Mouse (Mus musculus) kidney, postnatal 0 days (tissue): ENCODE measurements around the gene Zfhx3. TPM values are rescaled to one million over a fixed set of nuclear protein-coding genes. Genes with fewer than 3 reads are reported as not detected.
A peak's percentile ranks its signal among the peaks of the same experiment; 100 is the strongest.

ENCODE experiments used
- ATAC-seq: fragments of 200-750 bp; cut with Nextera tagmentation; replicated peaks from 2 replicates; pipeline ENCODE4 v1.8.0; 2017; ENCODE audit warnings: low read depth, moderate number of reproducible peaks, moderate TSS enrichment, moderate library complexity; ENCODE audit not compliant: low FRiP score
- DNase-seq: peaks from one replicate; pipeline ENCODE4 v3.0.0-alpha.2; 2016; ENCODE audit warnings: low spot score
- H3K27ac ChIP-seq: fragments of 300-500 bp; sonication (generic); 2 replicates; pipeline ENCODE4 v1.5.1; 2014; ENCODE audit warnings: mild to moderate bottlenecking
- H3K27me3 ChIP-seq: fragments of 300-500 bp; sonication (generic); 2 replicates; pipeline ENCODE4 v1.6.1; 2014; ENCODE audit warnings: low read length, mixed read lengths; ENCODE audit not compliant: insufficient read depth
- H3K36me3 ChIP-seq: fragments of 300-500 bp; sonication (generic); 2 replicates; pipeline ENCODE4 v1.6.1; 2014; ENCODE audit warnings: low read length, mixed read lengths; ENCODE audit not compliant: insufficient read depth
- H3K4me1 ChIP-seq: fragments of 300-500 bp; sonication (generic); replicated peaks from 2 replicates; pipeline ENCODE4 v1.6.1; 2014; ENCODE audit warnings: antibody characterized with exemption, low read length, mixed read lengths; ENCODE audit not compliant: insufficient read depth
- H3K4me2 ChIP-seq: fragments of 300-500 bp; sonication (generic); 2 replicates; pipeline ENCODE4 v1.6.1; 2014; ENCODE audit warnings: mild to moderate bottlenecking, low read length, moderate library complexity, mixed read lengths
- H3K4me3 ChIP-seq: fragments of 300-500 bp; sonication (generic); replicated peaks from 2 replicates; pipeline ENCODE4 v1.5.1; 2014; ENCODE audit warnings: low read depth, low read length
- H3K9ac ChIP-seq: fragments of 300-500 bp; sonication (generic); 2 replicates; pipeline ENCODE4 v1.6.1; 2014; ENCODE audit warnings: low read depth, low read length
- H3K9me3 ChIP-seq: fragments of 300-500 bp; sonication (generic); replicated peaks from 2 replicates; pipeline ENCODE4 v1.6.1; 2016; ENCODE audit warnings: low read length, inconsistent platforms, mixed read lengths
- CTCF ChIP-seq: IDR thresholded peaks from 2 replicates; pipeline ENCODE4 v1.5.1; 2016; ENCODE audit warnings: antibody characterized with exemption, low read depth, mild to moderate bottlenecking, moderate library complexity
- WGBS: fragments of 180-500 bp; shearing (Covaris S2); extraction: QIAGEN DNeasy Blood & Tissue Kit; methylation state at CpG from one replicate; pipeline ENCODE4 v1.1.7; 2014; 5-methylcytosine and 5-hydroxymethylcytosine counted together
- polyA plus RNA-seq: library from polyadenylated mRNA; unstranded; fragments of >200 nt; fragmentation: Nextera tagmentation; extraction: Ambion mirVana; gene quantifications from 2 replicates; pipeline ENCODE4 v1.2.1, GENCODE M21; 2015

Zfhx3 gene
- polyA plus RNA-seq, 1 experiment from 2014 or later = 5.0 TPM

GRCm38 (mm10) chr8:108694516-108694915, 752.1 kb downstream of the Zfhx3 start:
- no peak overlapping the region for H3K27ac ChIP-seq
- H3K27me3 ChIP-seq = peaks cover 47% of the 10 kb centered on the region
- no peak overlapping the region for H3K4me2 ChIP-seq
- TF ChIP-seq CTCF = no peak
- peaks cover 15% of the 10 kb centered on the region for H3K4me1 ChIP-seq
- no peak overlapping the region for H3K9ac ChIP-seq
- no peak overlapping the region for H3K4me3 ChIP-seq
- ATAC-seq = no peak
- H3K9me3 ChIP-seq = no peaks in the 10 kb centered on the region
- WGBS = 48% methylated on average over 6 of the region's 6 CpGs
- no peak for DNase-seq
- no peaks in the 10 kb centered on the region for H3K36me3 ChIP-seq

GRCm38 (mm10) chr8:108695242-108695880, 752.9 kb downstream of the Zfhx3 start:
- 13% methylated on average over 32 of the region's 32 CpGs for WGBS
- H3K4me1 ChIP-seq = peaks cover 15% of the 10 kb centered on the region
- peak overlapping the region; percentile 56 for H3K4me2 ChIP-seq
- H3K36me3 ChIP-seq = no peaks in the 10 kb centered on the region
- DNase-seq = no peak
- no peak for TF ChIP-seq CTCF
- 0 out of 2 replicates have a peak overlapping the region, but pooled peaks have one; percentile 2 for H3K9ac ChIP-seq
- H3K4me3 ChIP-seq = peak overlapping the region; percentile 31
- H3K27me3 ChIP-seq = peaks cover 55% of the 10 kb centered on the region
- ATAC-seq = no peak
- H3K9me3 ChIP-seq = no peaks in the 10 kb centered on the region
- no peak overlapping the region for H3K27ac ChIP-seq

- peak overlapping the region; percentile 56 for H3K4me2 ChIP-seq
- H3K4me3 ChIP-seq = peak overlapping the region; percentile 31
- H3K9ac ChIP-seq = 0 out of 2 replicates have a peak overlapping the region, but pooled peaks have one; percentile 2
- H3K27me3 ChIP-seq = peaks cover 56% of the 10 kb centered on the region
- H3K27ac ChIP-seq = no peak overlapping the region
- no peaks in the 10 kb centered on the region for H3K36me3 ChIP-seq
- no peak for ATAC-seq
- under 1% methylated on average over 31 of the region's 31 CpGs for WGBS
- no peak for TF ChIP-seq CTCF
- H3K4me1 ChIP-seq = peaks cover 13% of the 10 kb centered on the region
- no peak for DNase-seq
- no peaks in the 10 kb centered on the region for H3K9me3 ChIP-seq
Observed at GRCm38 (mm10) chr8:108695938-108696630, 753.6 kb downstream of the Zfhx3 start.

- H3K27me3 ChIP-seq = peaks cover 56% of the 10 kb centered on the region
- H3K4me3 ChIP-seq = peak overlapping the region; percentile 31
- peaks cover 12% of the 10 kb centered on the region for H3K4me1 ChIP-seq
- peak overlapping the region; percentile 56 for H3K4me2 ChIP-seq
- no peaks in the 10 kb centered on the region for H3K9me3 ChIP-seq
- H3K27ac ChIP-seq = no peak overlapping the region
- no peak overlapping the region for H3K9ac ChIP-seq
- no peak for TF ChIP-seq CTCF
- H3K36me3 ChIP-seq = no peaks in the 10 kb centered on the region
- WGBS = 7% methylated on average over 27 of the region's 27 CpGs
- ATAC-seq = no peak
- no peak for DNase-seq
Observed at GRCm38 (mm10) chr8:108696631-108697410, 754.4 kb downstream of the Zfhx3 start.

GRCm38 (mm10) chr8:108697589-108697988, 755.1 kb downstream of the Zfhx3 start:
- no peak overlapping the region for H3K4me2 ChIP-seq
- peaks cover 12% of the 10 kb centered on the region for H3K4me1 ChIP-seq
- H3K9ac ChIP-seq = no peak overlapping the region
- no peak for DNase-seq
- WGBS = 8% methylated on average over 13 of the region's 13 CpGs
- H3K4me3 ChIP-seq = no peak overlapping the region
- H3K36me3 ChIP-seq = no peaks in the 10 kb centered on the region
- TF ChIP-seq CTCF = no peak
- ATAC-seq = no peak
- no peaks in the 10 kb centered on the region for H3K9me3 ChIP-seq
- peaks cover 56% of the 10 kb centered on the region for H3K27me3 ChIP-seq
- no peak overlapping the region for H3K27ac ChIP-seq

GRCm38 (mm10) chr8:108698101-108698660, 755.7 kb downstream of the Zfhx3 start:
- Histone ChIP-seq H3K9ac (no peak overlapping the region), H3K27ac (no peak overlapping the region), H3K27me3 (peaks cover 56% of the 10 kb centered on the region), H3K4me3 (no peak overlapping the region), H3K4me1 (peaks cover 12% of the 10 kb centered on the region), H3K36me3 (no peaks in the 10 kb centered on the region), H3K4me2 (no peak overlapping the region), H3K9me3 (no peaks in the 10 kb centered on the region)
- DNase-seq (no peak), ATAC-seq (no peak)
- 21% methylated on average over 5 of the region's 5 CpGs for WGBS
- no peak for TF ChIP-seq CTCF
